Mouse (Mus musculus): ENCODE measurements around the gene Slc38a9.

DNA sequence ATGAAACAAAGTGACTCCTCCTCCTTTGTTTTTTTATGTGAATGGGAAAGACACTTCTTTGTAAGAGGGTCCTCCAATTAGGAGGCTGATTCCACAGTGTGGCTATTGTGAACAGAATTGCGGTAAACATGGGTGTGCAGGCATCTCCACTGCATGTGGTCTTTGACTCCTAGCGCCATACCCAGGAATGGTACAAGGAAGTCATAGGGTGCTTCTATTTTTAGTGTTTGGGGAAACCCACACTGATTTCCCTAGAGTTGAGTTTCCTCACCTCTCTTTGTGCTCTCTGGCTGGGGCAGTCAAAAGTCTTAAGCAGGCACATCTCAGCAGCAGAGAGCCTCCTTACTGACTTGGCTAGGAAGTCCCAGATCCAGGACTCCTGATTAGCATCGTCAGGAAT is 125.6 kb downstream of the Slc38a9 start:
- TF ChIP-seq CTCF (IDR thresholded peaks at IDR 0.05; ENCODE audit: control insufficient read depth, insufficient read depth, insufficient replicate concordance, low read depth, low read length) (no peak), POLR2A (IDR thresholded peaks at IDR 0.05; ENCODE audit: control insufficient read depth, low read depth, low read length) (no peak)

All from testis, adult 2 months (tissue).